Mouse (Mus musculus) cortical plate, adult 2 months (tissue): ENCODE measurements at regions not wholly inside any gene's neighbourhood (a gene's known extent, or its start where the extent isn't known, plus 50 kb on each side); places are given as distances from the start of the nearest gene placed in this dataset.

Experiments
- H3K27ac ChIP-seq: fragments of 200-500 bp; 2 replicates; pipeline ENCODE4 v1.5.1; 2012; ENCODE audit warnings: low read length, control low read depth, inconsistent platforms; ENCODE audit not compliant: insufficient read depth
- H3K4me1 ChIP-seq: fragments of 200-500 bp; 2 replicates; pipeline ENCODE4 v1.6.1; 2011; ENCODE audit warnings: low read length; ENCODE audit not compliant: control insufficient read depth, insufficient read depth
- H3K4me3 ChIP-seq: fragments of 200-500 bp; 2 replicates; pipeline ENCODE4 v1.5.1; 2011; ENCODE audit warnings: mild to moderate bottlenecking, low read length, control low read depth; ENCODE audit not compliant: insufficient read depth
- CTCF ChIP-seq: fragments of 200-500 bp; IDR thresholded peaks from 2 replicates; pipeline ENCODE4 v1.5.1; 2011; ENCODE audit warnings: mild to moderate bottlenecking, control low read depth, low read length; ENCODE audit not compliant: insufficient read depth; ENCODE audit errors: extremely low read depth
- POLR2A ChIP-seq: fragments of 200-500 bp; IDR thresholded peaks from 2 replicates; pipeline ENCODE4 v1.6.1; 2011; ENCODE audit warnings: mild to moderate bottlenecking, low read length, control low read depth; ENCODE audit not compliant: insufficient read depth; ENCODE audit errors: extremely low read depth

GRCm38 (mm10) chr1:56206615-56207267 lies 430.5 kb downstream of the Hsfy2 start:
- H3K27ac ChIP-seq, result no peak overlapping the region
- peaks cover 1% of the 10 kb centered on the region; the same call in 1 of the 2 replicates for H3K4me1 ChIP-seq
- no peak overlapping the region for H3K4me3 ChIP-seq
- TF ChIP-seq POLR2A (no peak), CTCF (no peak)

GRCm38 (mm10) chr1:56195224-56195623 lies 442.0 kb downstream of the Hsfy2 start:
- Histone ChIP-seq H3K4me1 (no peaks in the 10 kb centered on the region), H3K4me3 (no peak overlapping the region), H3K27ac (no peak overlapping the region)
- no peak for TF ChIP-seq CTCF
- no peak for TF ChIP-seq POLR2A

- TF ChIP-seq CTCF (no peak), POLR2A (no peak)
Measured at GRCm38 (mm10) chr1:56183503-56184198, 453.6 kb downstream of the Hsfy2 start.

GRCm38 (mm10) chr1:56179206-56179985 lies 457.8 kb downstream of the Hsfy2 start:
- no peak overlapping the region for H3K4me3 ChIP-seq
- H3K27ac ChIP-seq, result no peak overlapping the region
- no peaks in the 10 kb centered on the region for H3K4me1 ChIP-seq
- TF ChIP-seq CTCF, result no peak
- no peak for TF ChIP-seq POLR2A

More at GRCm38 (mm10) chr1:56183503-56184198, 453.6 kb downstream of the Hsfy2 start:
- no peak overlapping the region for H3K27ac ChIP-seq
- no peak overlapping the region for H3K4me3 ChIP-seq
- no peaks in the 10 kb centered on the region for H3K4me1 ChIP-seq

- TF ChIP-seq POLR2A, result no peak
- TF ChIP-seq CTCF, result no peak
- H3K4me3 ChIP-seq, result no peak overlapping the region
Measured at GRCm38 (mm10) chr1:56171157-56171556, 466.1 kb downstream of the Hsfy2 start.

GRCm38 (mm10) chr1:56168712-56169111 lies 468.5 kb downstream of the Hsfy2 start:
- TF ChIP-seq CTCF (no peak), POLR2A (no peak)

More at GRCm38 (mm10) chr1:56171157-56171556, 466.1 kb downstream of the Hsfy2 start:
- Histone ChIP-seq H3K27ac (no peak overlapping the region), H3K4me1 (no peaks in the 10 kb centered on the region)

GRCm38 (mm10) chr1:56168063-56168462 lies 469.2 kb downstream of the Hsfy2 start:
- TF ChIP-seq POLR2A (no peak), CTCF (no peak)
- Histone ChIP-seq H3K4me3 (no peak overlapping the region), H3K27ac (no peak overlapping the region), H3K4me1 (no peaks in the 10 kb centered on the region)

More at GRCm38 (mm10) chr1:56168712-56169111, 468.5 kb downstream of the Hsfy2 start:
- no peak overlapping the region for H3K4me3 ChIP-seq
- H3K27ac ChIP-seq, result no peak overlapping the region
- no peaks in the 10 kb centered on the region for H3K4me1 ChIP-seq

- no peaks in the 10 kb centered on the region for H3K4me1 ChIP-seq
- TF ChIP-seq POLR2A (no peak), CTCF (no peak)
- no peak overlapping the region for H3K27ac ChIP-seq
- H3K4me3 ChIP-seq, result no peak overlapping the region
Measured at GRCm38 (mm10) chr1:56165228-56165627, 472.0 kb downstream of the Hsfy2 start.

- H3K4me1 ChIP-seq, result no peaks in the 10 kb centered on the region
- no peak overlapping the region for H3K27ac ChIP-seq
- H3K4me3 ChIP-seq, result no peak overlapping the region
- no peak for TF ChIP-seq POLR2A
- TF ChIP-seq CTCF, result no peak
Measured at GRCm38 (mm10) chr1:56164366-56164765, 472.9 kb downstream of the Hsfy2 start.

GRCm38 (mm10) chr1:56130951-56131350 lies 506.3 kb downstream of the Hsfy2 start:
- TF ChIP-seq POLR2A (no peak), CTCF (no peak)
- Histone ChIP-seq H3K4me3 (no peak overlapping the region), H3K27ac (no peak overlapping the region), H3K4me1 (peaks cover 2% of the 10 kb centered on the region; the same call in 1 of the 2 replicates)
